Mouse (Mus musculus) granulocyte monocyte progenitor cell, adult 5-6 weeks (primary cell): ENCODE data around the gene Chd3. TPM values are rescaled to one million over a fixed set of nuclear protein-coding genes. Genes with fewer than 3 reads are reported as not detected.

ENCODE experiments used
- total RNA-seq, 2 experiments: library from RNA; stranded (forward) in 1 of 2; stranded (reverse) in 1 of 2; fragments of 200-712, 200-1000 nt in 1 of 2; fragments of >200 nt in 1 of 2; fragmentation: Nextera tagmentation in 1 of 2; gene quantifications; 2 replicates each; pipeline ENCODE4 v1.2.3; 2014 to 2017

Gene Chd3
- total RNA-seq, 2 experiments from 2014 or later = 26.9 to 37.0 TPM

Other genes with a start within 250 kb of the Chd3 start
- not detected in 2 replicates for gene Hes7, start 249.0 kb downstream of the Chd3 start, total RNA-seq (2014; fragmentation: Nextera tagmentation)
- gene Hes7, start 249.0 kb downstream of the Chd3 start, total RNA-seq (2017) = not detected in 2 replicates
- 0.17 TPM in 1 of 2 replicates, not detected in the other for gene 9130213A22Rik, start 246.8 kb downstream of the Chd3 start, total RNA-seq (2014; fragmentation: Nextera tagmentation)
- gene 9130213A22Rik, start 246.8 kb downstream of the Chd3 start, total RNA-seq (2017) = not detected in 2 replicates
- gene Aloxe3, start 243.5 kb downstream of the Chd3 start, total RNA-seq (2014; fragmentation: Nextera tagmentation) = not detected in 2 replicates
- gene Aloxe3, start 243.5 kb downstream of the Chd3 start, total RNA-seq (2017) = not detected in 2 replicates
- not detected in 2 replicates for gene Alox12b, start 212.4 kb downstream of the Chd3 start, total RNA-seq (2014; fragmentation: Nextera tagmentation)
- not detected in 2 replicates for gene Alox12b, start 212.4 kb downstream of the Chd3 start, total RNA-seq (2017)
- not detected in 2 replicates for gene Alox8, start 171.6 kb downstream of the Chd3 start, total RNA-seq (2014; fragmentation: Nextera tagmentation)
- not detected in 2 replicates for gene Alox8, start 171.6 kb downstream of the Chd3 start, total RNA-seq (2017)
- not detected in 2 replicates for gene Gucy2e, start 132.4 kb downstream of the Chd3 start, total RNA-seq (2014; fragmentation: Nextera tagmentation)
- gene Gucy2e, start 132.4 kb downstream of the Chd3 start, total RNA-seq (2017) = not detected in 2 replicates
- 30.7 and 36.3 TPM in 2 replicates for gene Cntrob, start 45.6 kb downstream of the Chd3 start, total RNA-seq (2014; fragmentation: Nextera tagmentation)
- gene Cntrob, start 45.6 kb downstream of the Chd3 start, total RNA-seq (2017) = 21.3 and 24.2 TPM in 2 replicates
- 89.2 and 132 TPM in 2 replicates for gene Trappc1, start 45.4 kb downstream of the Chd3 start, total RNA-seq (2014; fragmentation: Nextera tagmentation)
- 92.6 and 103 TPM in 2 replicates for gene Trappc1, start 45.4 kb downstream of the Chd3 start, total RNA-seq (2017)
- not detected in 2 replicates for gene Kcnab3, start 43.1 kb downstream of the Chd3 start, total RNA-seq (2014; fragmentation: Nextera tagmentation)
- 0.09 TPM in 1 of 2 replicates, not detected in the other for gene Kcnab3, start 43.1 kb downstream of the Chd3 start, total RNA-seq (2017)
- 5.4 and 6.7 TPM in 2 replicates for gene Rnf227, start 28.9 kb downstream of the Chd3 start, total RNA-seq (2014; fragmentation: Nextera tagmentation)
- gene Rnf227, start 28.9 kb downstream of the Chd3 start, total RNA-seq (2017) = 4.5 and 7.6 TPM in 2 replicates
- gene Naa38, start 26.1 kb upstream of the Chd3 start, total RNA-seq (2014; fragmentation: Nextera tagmentation) = 164 and 170 TPM in 2 replicates
- gene Naa38, start 26.1 kb upstream of the Chd3 start, total RNA-seq (2017) = 112 and 181 TPM in 2 replicates
- 22.8 and 25.2 TPM in 2 replicates for gene Cyb5d1, start 26.2 kb upstream of the Chd3 start, total RNA-seq (2014; fragmentation: Nextera tagmentation)
- 32.7 and 38.2 TPM in 2 replicates for gene Cyb5d1, start 26.2 kb upstream of the Chd3 start, total RNA-seq (2017)
- not detected in 2 replicates for gene Tmem88, start 28.8 kb upstream of the Chd3 start, total RNA-seq (2014; fragmentation: Nextera tagmentation)
- gene Tmem88, start 28.8 kb upstream of the Chd3 start, total RNA-seq (2017) = 0.56 TPM in 1 of 2 replicates, not detected in the other
- 12.1 and 14.4 TPM in 2 replicates for gene Kdm6b, start 44.3 kb upstream of the Chd3 start, total RNA-seq (2014; fragmentation: Nextera tagmentation)
- 0.99 and 2.8 TPM in 2 replicates for gene Kdm6b, start 44.3 kb upstream of the Chd3 start, total RNA-seq (2017)
- 0.11 and 3.5 TPM in 2 replicates for gene Dnah2, start 179.7 kb upstream of the Chd3 start, total RNA-seq (2014; fragmentation: Nextera tagmentation)
- not detected in 2 replicates for gene Dnah2, start 179.7 kb upstream of the Chd3 start, total RNA-seq (2017)
- gene Efnb3, start 190.8 kb upstream of the Chd3 start, total RNA-seq (2014; fragmentation: Nextera tagmentation) = not detected in 2 replicates
- not detected in 2 replicates for gene Efnb3, start 190.8 kb upstream of the Chd3 start, total RNA-seq (2017)
- gene Wrap53, start 210.8 kb upstream of the Chd3 start, total RNA-seq (2014; fragmentation: Nextera tagmentation) = 8.0 and 18.8 TPM in 2 replicates
- gene Wrap53, start 210.8 kb upstream of the Chd3 start, total RNA-seq (2017) = 6.5 and 11.3 TPM in 2 replicates
- gene Trp53, start 211.0 kb upstream of the Chd3 start, total RNA-seq (2014; fragmentation: Nextera tagmentation) = 215 and 226 TPM in 2 replicates
- gene Trp53, start 211.0 kb upstream of the Chd3 start, total RNA-seq (2017) = 56.8 and 58.0 TPM in 2 replicates
- 1.7 and 3.0 TPM in 2 replicates for gene Atp1b2, start 236.5 kb upstream of the Chd3 start, total RNA-seq (2014; fragmentation: Nextera tagmentation)
- gene Atp1b2, start 236.5 kb upstream of the Chd3 start, total RNA-seq (2017) = 0.10 TPM in 1 of 2 replicates, not detected in the other
- gene Shbg, start 248.5 kb upstream of the Chd3 start, total RNA-seq (2014; fragmentation: Nextera tagmentation) = not detected in 2 replicates
- gene Shbg, start 248.5 kb upstream of the Chd3 start, total RNA-seq (2017) = not detected in 2 replicates